Mouse (Mus musculus) layer of hippocampus, adult 8-10 months (tissue): ENCODE results near the gene Nnmt. TPM values are rescaled to one million over a fixed set of nuclear protein-coding genes. Genes with fewer than 3 reads are reported as not detected.

Source experiments
- DNase-seq, 2 experiments: peaks; one replicate each; pipeline ENCODE4 v3.0.0; 2022; ENCODE audit warnings: low spot score in 2 of 2
- total RNA-seq, 4 experiments: library from RNA; stranded (reverse); gene quantifications; 2 replicates each; pipeline ENCODE4 v1.2.4; 2022

Nnmt gene
- 1 to 10 TPM; 1.5 to 2.9 (median 2.6) TPM for total RNA-seq

GRCm38 (mm10) chr9:48604939-48605598 lies at the start of gene Nnmt:
TSS of gene Nnmt (minus strand) at chr9:48605153.
- no peak for DNase-seq

DNA sequence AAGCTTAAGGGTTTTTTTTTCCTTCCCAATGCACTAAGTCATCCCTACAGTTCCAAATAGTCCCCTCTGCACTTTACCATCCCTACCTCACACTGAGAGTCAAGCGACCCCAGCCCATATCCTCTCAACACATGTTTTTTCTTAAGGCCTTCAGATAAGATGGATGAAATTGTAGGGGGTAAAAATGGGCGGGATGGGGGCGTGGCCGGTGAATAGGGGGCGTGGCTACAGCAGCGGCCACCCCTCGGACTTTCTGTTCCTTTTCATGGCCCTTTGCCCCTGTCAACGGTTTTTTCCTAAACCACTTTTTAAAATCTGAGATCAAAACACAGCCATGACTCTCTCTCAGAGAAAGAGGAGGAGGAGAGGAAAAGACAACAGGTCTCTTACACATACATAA lies 49.8 kb upstream of the Nnmt start:
- no peak for DNase-seq

DNA sequence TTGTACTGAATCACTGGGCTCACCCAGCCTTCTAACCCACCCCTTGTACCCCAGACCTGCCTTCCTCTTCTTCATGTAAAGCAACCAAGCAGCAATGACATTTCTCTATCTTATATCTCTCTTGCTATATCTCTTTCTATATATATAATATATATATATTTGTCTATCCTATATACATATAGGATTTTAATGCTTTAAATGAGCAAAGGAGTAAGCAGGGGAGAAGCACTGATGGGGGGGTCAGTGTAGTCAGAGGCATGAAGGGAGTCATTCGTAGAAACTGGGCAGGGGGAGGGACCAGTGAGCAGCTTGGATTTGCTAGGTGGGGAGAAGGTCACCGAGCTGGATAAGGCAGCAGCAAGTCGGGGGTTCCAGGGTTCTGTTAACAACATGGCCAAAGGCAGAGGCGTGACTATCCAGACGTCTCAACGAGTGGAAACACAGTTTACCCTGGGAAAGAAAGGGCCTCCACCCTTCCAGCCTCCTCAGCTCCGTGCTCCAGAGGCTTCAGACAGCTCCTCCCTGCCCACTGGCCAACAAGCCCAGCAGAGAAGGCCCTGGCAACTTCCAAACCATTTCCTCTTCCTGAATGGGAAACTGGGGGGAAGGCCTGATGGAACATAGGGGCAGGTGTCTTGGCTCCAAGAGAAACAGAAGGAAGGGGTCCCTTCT lies 48.6 kb upstream of the Nnmt start:
- DNase-seq: no peak

DNA sequence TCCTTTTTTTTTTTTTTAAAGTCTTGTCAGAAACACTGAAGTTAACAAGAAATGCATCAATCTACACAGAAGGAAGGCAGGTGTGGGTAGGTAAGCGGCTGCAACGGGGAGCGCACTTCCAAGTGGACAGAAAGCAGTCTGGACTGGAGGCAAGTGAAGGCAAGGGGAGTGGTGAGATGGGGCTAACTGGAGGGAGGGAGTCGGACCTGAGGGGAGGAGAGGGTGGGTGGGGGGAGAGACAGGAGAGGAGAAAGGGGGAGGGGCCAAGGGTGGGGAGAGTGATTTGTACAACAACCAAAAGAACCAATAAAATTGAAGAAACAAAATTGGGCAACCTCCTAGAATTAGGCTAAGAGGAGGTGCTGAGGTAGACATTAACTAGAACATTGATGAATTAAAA lies 47.1 kb upstream of the Nnmt start:
- no peak for DNase-seq

GRCm38 (mm10) chr9:48650846-48651245 lies 45.9 kb upstream of the Nnmt start:
- DNase-seq: peak in 1 of 2 experiments; percentile 3

DNA sequence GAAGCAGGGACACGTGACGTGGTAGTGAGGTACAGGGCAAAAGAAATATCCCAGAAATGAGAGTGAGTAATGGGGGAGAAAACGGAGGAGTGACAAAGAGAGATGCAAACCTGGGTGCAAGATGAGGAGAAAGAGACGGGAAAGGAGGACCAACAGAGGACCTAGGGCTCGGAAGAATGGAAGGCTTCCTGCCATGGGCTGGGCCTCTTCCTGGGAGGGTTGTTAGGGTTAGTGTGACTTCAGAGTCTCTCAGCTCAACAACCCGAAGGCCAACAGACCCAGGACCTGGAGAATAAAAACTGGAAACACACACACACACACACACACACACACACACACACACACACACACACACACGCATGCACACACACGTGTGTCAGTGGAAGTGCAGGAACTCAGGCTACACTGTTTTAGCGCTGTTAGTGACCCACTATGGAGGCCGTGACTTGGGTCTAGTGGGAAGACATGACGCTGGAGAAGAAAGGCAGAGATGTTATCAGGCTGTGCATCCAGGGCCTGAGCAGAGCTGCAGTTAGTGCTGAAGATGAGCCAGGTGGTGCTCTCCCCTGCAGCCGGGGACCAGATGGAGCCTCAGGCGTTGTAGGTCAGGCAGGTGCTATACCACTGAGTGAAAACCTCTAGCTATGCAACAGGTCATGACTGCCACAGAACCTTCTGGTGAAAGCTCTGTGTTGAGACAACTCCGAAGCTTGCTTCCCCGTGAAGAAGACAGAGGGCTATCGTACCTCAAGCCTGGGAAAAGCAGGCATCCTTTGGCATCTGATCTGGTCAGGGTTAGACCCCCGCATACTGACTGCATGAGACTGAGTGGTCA lies 45.1 kb upstream of the Nnmt start:
- DNase-seq: peak in 1 of 2 experiments; percentile 9

DNA sequence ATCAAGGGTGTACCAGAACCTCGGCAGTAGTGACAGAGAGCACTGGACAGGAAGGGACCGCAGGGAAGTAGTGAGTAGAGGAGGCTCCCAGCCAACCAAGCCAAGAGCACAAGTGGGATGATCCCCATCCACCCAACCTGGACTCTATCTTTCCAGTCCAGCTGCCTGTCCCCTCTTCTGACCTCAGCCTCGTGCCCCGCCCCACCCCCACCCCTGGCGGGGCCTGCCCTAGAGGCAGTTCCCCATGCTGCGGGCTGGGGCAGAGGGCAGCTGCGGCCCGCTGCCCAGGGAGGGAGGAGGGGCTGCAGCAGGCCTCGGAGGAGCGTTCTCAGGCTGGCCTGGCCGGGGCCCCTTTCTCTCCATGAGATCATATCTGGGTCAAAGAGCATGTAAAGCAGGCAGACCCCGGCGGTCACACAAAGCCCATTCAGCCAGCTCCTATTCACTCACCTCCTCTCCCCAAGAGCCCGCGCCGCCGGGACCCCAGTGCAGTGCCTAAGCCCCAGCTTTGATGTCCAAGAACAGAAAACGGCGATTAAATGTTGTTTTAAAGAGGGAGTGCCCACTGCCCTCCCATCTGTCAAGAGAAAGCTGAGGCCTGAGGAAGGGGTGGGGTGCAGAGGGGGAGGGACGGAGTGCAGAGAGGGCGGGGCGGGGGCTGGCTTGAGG lies 44.3 kb upstream of the Nnmt start:
- DNase-seq: peak in 1 of 2 experiments; percentile 26

DNA sequence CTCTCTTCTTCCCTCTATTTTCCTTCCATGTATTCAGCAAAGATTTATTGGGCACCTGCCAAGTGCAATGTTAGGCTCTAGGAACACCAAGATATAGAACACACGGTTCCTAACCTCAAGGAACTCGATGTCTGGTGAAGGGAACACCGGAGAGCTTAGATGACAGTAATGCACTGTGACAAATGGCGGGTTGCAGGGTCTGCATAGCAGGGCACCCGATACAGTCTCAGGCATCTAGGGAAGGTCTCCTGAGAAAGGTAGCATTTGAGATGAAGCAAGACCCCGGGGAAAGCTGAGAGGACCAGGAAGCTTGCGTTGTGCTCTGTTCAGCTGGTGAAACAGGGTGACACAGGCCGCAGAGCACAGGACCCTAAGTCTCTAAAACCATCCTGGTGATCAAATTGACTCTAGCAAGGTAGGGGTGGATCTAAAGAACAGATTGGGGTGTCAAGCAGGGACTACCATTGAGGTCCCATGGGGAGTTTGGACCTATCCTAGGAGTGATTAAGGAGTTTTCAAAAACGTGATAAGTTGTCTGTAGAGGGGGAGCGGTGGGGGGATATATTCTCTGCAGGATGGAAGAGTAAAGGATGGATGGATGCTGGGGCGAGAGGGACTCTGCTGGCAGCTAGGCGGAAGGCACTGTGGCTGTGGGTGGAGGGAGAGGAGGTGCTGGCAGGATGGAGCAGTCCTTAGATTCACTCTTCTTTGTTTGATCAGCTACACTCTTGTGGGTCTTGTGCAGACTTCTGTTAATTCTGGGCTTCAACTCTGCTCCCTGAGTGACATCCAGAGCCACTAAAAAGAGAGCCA lies 43.5 kb upstream of the Nnmt start:
- DNase-seq: peak in 1 of 2 experiments; percentile 23

- DNase-seq: peak; percentile 9 to 17
Measured at GRCm38 (mm10) chr9:48647648-48648284, 42.8 kb upstream of the Nnmt start.

GRCm38 (mm10) chr9:48646781-48647647 lies 42.1 kb upstream of the Nnmt start:
- DNase-seq: peak; percentile 11 to 14

DNA sequence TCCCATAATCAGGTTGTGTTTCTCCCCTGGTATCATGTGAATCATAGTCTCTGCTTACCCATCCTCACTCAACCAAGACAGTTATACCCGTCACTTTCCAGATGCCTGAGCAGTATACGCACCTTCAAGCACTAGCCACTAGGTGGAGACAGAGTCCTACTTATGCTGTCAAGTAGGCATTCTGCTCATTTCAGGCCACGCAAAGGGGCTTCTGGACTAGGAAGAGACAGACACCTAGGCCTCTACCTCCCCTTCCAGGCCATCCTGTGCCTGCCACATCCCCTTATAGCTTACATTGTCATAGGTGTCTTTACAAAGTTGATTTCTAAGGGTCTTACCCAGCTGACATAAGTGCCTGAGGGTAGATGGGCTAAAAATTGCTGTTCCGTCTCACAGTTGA lies 41.3 kb upstream of the Nnmt start:
- peak; percentile 66 to 87 for DNase-seq

DNA sequence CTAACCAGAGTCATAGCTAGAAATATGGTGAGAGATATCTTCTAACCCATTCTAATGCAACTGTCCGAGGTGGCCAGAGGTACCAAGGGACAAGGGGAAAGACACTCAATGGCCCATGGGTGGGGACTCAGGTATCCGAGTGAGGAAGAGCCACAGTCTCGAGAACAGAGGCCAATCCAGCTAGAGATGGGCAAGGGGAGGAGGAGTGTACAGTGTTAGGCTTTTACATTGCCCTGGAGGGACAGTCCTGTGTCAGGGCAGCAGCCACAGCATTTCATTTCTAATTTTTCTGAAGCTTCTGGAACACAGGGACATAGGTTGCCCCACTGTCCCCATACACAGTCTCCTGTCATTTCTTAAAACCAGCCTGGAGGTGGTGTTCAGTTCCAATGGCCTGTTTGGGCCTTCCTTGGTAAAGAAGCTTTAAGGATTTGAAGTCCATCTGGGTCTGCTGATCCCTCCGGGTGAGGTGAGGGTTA lies 40.7 kb upstream of the Nnmt start:
- peak in 1 of 2 experiments; percentile 3 for DNase-seq

DNA sequence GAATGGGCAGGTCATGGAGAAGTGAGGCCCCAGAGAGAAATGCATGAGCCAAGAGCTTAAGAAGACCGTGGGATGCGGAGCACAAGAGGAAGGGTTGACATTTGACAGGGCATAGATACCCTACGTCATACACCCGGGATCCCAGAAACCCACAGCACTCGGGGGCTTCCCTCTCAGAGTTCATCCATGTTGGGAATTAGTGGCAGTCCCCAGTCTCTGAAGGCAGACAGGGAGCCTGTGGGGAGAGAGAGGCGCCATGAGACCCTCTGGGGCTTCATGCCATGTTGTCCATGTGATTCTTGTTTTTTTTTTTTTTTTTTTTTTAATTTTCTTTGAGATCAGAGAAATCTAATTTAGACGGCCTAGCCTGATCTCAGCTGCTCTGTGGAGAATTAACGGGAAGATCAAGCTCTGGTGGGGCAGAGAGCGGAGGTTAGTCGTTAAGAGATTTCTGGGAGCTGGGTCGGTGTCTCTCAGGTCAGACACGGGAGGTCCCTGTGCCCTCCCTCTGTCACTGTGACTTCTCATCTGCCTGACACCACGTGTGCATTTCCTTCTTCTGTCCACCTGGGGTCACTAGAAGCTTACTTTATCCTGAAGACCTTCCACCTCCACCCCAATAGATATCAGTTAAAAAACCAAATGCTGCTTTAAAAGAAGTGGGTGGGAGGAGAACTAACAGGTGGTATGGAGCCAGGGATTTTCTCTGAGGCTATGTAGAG lies 40.1 kb upstream of the Nnmt start:
- DNase-seq: peak; percentile 43 to 54

DNA sequence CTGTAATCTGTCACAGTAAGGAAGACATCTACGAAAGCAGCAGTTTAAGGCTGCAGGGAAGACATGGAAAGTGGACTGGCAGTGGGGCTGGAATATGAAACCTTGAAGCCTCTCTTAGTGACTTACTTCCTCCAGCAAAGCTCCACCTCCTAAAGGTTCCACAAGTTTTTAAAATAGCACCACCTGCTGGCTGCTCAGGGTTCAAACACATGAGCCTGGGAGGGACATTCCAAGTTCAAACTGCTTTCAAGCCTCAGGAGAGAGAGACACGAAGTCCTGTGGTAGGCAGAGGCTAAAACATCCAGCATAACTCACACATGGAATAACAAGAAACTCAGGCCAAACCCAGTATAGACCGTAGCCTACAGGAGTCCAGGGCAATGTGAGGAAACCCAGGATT lies 39.4 kb upstream of the Nnmt start:
- DNase-seq: peak; percentile 1 to 2

GRCm38 (mm10) chr9:48641636-48642035 lies 36.7 kb upstream of the Nnmt start:
- peak; percentile 0 to 2 for DNase-seq

DNA sequence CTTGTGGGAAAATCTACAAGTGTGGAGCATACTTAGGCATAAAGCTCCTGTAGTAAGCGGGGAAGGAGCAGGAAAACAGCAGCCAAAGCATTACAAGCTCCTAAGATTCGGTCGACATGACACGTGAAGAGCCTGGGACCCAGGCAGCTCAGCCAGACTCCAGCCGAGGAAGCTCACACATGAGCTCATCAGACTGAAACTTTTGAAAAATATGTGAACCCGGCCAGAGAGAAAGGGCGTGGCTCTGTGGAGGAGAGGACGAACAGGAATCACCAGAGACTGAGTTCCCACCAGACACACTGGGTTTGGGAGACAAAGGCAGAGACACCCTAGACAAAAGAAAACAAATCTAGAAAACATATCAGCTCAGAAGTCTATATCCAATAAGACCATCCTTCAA lies 35.9 kb upstream of the Nnmt start:
- no peak for DNase-seq

DNA sequence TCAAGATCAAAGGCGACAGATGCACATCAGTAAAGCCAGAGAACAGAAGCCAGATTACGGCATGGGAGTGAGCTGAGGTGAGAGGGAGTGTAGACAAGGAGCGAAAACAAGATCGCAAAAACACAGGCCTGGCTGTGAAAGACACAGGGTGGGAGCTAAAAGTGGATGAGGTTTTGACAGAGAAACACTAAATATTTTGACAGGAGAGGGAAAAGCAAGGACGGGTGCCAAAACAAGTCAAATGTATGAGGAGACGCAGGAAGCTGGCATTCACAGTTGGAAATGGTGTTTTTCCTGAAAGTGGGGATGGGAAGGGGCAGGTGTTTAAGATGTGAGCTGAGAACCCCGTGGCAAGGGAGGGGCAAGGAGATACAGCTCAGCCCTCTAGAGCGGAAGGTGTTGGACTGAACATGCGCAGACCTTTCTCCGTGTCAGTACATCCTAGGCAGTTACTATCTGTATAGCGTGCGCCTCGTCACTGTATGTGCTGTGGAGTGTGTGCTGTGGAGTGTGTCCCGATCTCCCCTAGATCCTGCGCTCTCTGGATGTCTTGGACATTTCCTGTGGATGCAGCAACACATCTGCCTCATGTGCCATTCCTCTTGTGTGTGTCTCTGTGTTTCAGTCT lies 33.3 kb upstream of the Nnmt start:
- DNase-seq: peak in 1 of 2 experiments; percentile 3

- peak in 1 of 2 experiments; percentile 1 for DNase-seq
Measured at GRCm38 (mm10) chr9:48637161-48637560, 32.2 kb upstream of the Nnmt start.
